Mouse (Mus musculus): ENCODE measurements at regions not wholly inside any gene's neighbourhood (a gene's known extent, or its start where the extent isn't known, plus 50 kb on each side); places are given as distances from the start of the nearest gene placed in this dataset.

- no peak for DNase-seq (ENCODE audit: extremely low spot score in 1 of 2, low spot score in 1 of 2)
Observed at GRCm38 (mm10) chr2:103891240-103891767, 66.5 kb upstream of the Lmo2 start.

GRCm38 (mm10) chr2:103893159-103893740 is 64.5 kb upstream of the Lmo2 start:
- DNase-seq (ENCODE audit: extremely low spot score in 1 of 2, low spot score in 1 of 2): no peak

DNA sequence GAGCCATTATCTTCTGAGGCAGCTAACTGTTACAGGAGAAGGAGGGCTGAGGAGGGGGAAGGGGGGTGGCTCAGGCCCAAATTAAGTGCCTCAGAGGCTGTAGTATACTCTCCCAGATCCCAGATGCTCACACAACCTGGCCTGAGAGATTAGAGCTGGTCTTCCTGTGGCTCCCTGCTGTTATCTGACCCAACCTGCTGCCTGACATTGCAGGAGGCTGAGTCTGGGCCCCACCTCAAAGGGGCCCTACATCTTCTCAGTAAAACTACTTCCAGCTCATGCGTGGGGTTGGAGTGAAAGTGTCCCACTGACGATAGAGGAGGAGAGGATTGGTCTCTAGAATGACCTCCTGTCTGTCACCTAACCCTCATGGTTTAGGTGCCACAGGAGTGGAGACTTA is 64.0 kb upstream of the Lmo2 start:
- DNase-seq (ENCODE audit: extremely low spot score in 1 of 2, low spot score in 1 of 2): no peak

- no peak for DNase-seq (ENCODE audit: extremely low spot score in 1 of 2, low spot score in 1 of 2)
Observed at GRCm38 (mm10) chr2:103894981-103895676, 62.7 kb upstream of the Lmo2 start.

DNA sequence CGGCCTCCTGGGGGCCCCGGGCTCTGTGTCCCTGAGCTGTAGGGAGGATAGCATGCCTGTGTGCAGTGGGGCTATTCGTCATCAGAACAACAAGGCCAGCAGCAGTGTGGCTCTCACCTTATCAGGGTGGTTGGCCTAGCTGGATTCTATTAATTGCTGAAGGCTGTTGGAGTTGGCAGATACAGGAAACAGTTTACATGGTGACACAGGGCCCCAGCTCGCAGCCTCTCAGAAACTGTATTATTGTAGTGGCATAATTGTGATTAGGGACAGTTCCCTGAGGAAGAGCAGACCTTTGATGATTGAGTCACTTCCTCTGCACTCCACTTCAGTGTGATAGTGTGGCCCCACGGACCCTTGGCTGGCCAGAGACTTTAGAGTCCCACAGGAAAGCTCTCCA is 61.6 kb upstream of the Lmo2 start:
- DNase-seq (ENCODE audit: extremely low spot score in 1 of 2, low spot score in 1 of 2): no peak

GRCm38 (mm10) chr2:103896814-103897213 is 61.0 kb upstream of the Lmo2 start:
- no peak for DNase-seq (ENCODE audit: extremely low spot score in 1 of 2, low spot score in 1 of 2)

GRCm38 (mm10) chr2:103899713-103900112 is 58.1 kb upstream of the Lmo2 start:
- DNase-seq (ENCODE audit: extremely low spot score in 1 of 2, low spot score in 1 of 2): no peak

- no peak for DNase-seq (ENCODE audit: extremely low spot score in 1 of 2, low spot score in 1 of 2)
Observed at GRCm38 (mm10) chr2:103900384-103900783, 57.4 kb upstream of the Lmo2 start.

- DNase-seq (ENCODE audit: extremely low spot score in 1 of 2, low spot score in 1 of 2): no peak
Observed at GRCm38 (mm10) chr2:103901457-103901856, 56.3 kb upstream of the Lmo2 start.

- DNase-seq (ENCODE audit: extremely low spot score in 1 of 2, low spot score in 1 of 2): no peak
Observed at GRCm38 (mm10) chr2:103902777-103903176, 55.0 kb upstream of the Lmo2 start.

DNA sequence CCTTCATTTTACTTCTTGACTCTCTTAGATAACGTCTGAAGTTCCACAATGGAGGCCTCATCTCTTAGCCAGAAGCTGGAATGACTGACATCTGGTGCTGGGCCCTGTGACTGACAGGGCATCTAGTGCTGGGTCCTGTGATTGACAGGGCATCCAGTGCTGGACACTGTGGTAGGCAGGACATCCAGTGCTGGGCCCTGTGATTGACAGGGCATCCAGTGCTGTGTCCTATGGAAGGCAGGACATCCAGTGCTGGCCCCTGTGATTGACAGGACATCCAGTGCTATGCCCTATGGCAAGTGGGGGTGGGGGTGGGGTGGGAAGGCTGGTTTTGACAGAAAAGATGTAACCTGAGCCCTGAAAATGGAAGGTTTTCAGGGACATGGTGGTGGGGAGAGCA is 52.1 kb upstream of the Lmo2 start:
- DNase-seq (ENCODE audit: extremely low spot score in 1 of 2, low spot score in 1 of 2): no peak

DNA sequence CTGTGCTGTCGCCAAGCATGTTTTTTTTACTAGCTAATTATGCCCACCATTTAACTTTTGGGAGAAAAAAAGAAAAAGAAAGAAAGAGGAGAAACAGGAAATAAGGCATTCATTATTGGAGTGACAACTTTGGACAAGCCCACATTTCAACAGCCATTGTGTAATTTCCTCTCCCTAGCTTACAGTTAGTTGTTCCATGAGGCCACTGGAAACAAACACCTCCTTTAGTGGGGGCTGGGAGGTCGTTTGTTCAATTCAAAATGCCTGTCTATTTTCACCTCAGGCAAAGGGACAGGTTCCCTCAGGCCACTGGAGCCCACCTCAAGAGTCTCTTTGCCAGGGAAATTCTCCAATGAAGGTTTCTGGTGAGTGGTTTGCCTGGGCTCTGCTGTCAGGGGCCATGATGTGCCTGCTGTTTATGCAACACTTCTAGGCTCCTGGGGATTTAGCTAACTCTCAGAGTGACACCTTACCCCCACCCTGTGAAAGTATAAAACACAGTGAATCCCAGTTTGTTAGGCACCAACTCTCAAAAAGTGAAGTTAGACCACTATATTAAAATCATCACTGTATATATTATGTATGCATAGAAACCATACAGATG is 51.1 kb upstream of the Lmo2 start:
- DNase-seq (ENCODE audit: extremely low spot score in 1 of 2, low spot score in 1 of 2): no peak

All from layer of hippocampus, postnatal 25 days (tissue).